Mouse (Mus musculus) frontal cortex, postnatal 14 days (tissue): ENCODE data around the gene D230025D16Rik.

Experiments
- DNase-seq, 2 experiments: peaks; one replicate each; pipeline ENCODE4 v3.0.0; 2022; ENCODE audit warnings: low spot score in 2 of 2

D230025D16Rik gene

DNA sequence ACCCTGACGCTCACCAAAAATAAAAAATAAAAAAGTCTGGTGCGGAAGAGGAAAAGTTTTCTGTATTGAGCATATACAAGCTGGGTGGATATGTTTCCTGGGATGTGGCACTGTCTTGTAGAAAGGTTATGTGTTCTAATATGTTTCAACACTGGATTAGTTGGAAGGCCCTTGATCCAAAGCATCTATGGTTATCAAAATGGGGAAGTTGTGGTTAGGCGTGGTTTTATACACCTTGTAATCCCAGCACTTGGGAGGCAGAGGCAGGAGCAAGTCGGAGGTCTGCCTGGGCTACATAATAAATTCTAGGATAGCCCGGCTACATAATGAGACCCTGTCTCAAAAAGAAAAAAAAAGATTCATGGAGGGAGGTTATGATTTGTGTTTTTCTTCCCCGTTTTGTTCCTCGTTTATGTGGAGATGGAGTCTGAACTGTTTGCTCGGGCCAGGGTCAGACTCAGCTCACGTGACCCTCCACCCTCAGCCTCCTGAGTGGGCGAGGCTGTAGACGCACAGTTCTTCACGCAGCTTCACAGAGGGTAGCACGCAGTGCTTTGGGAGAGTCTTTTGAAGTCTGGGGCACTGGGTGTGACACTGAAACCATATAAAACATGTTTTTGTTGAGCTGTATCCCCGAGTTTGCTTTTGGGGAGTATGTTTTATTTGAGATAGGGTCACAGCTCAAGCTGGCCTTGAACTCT is 12.6 kb downstream of the D230025D16Rik start:
- no peak for DNase-seq

DNA sequence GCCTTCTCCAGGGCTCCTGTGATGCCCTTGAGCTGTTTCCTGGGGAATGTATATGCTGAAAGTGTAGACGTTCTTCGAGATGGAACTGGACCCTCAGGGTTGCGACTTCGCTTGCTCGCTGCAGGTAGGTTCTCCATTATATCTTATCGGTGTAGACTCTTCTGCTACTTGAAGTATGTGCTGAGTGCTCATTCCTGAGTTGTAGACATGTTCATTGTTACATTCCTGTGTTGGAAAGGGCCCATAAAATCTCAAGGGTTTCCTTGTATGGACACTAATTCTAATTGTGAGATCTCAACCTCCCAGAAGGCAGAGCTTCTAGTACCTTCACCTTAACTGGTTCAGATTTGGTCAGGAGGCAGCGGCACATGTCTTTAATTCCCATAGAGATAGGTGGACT is 16.1 kb downstream of the D230025D16Rik start:
- no peak for DNase-seq

DNA sequence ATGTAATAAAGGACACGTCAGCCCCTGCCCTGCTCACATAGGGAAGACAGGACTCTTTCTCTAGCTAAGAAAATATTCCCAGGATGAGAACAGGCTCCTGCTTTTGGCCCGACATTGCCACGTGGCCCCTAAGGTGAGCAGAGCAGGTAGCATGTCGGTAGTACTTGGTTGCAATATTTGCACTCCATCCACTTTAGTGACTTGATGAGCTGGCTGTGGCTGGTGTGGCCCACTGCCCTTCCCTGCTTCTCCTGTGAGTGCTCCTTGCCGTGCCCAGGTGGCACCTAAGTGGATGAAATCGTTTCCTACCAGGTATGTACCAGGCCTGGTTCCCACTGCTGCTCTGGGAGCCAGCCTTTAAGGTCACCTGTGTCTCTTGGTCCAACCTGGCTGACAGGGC is 27.0 kb downstream of the D230025D16Rik start:
- DNase-seq = no peak

DNA sequence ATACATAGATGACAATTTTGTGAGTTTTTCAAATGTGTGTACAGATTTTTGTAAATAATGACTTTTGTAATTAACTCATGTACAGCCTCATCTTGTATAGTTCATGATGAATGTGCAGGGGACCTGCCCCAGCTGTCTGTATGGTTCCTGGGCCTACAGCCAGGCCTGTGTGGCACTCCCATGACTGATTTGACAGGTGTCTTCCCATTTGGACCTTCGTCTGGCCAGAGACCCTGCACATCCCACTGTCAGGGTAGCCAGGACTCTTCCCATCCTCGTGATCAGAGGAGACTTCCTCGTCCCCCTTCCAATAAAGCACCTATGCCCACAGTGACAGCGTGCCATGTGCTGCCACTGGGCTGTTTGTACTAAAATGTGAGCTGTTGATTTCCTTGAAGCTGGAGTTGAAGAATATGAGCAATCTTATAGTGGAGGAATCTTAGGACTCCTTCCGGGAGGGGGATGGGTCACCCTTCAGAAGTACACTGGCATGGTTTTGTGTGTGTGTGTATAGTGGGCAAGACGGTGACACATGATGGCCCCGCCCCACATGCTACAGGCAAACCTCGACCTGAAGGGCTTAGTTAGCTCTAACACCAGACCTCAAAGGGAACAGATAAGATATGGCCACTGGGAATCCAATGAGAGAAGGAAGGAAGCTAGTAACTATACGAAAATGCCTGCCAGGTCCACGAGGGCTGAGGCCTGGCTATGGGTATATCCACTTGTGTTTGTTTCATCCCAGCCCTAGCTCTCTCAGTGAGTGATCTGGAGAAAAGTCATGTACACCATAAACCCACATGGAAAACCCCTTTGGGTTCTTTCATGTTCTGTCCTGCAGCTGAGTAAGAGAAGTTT is 28.0 kb downstream of the D230025D16Rik start:
- DNase-seq = no peak

DNA sequence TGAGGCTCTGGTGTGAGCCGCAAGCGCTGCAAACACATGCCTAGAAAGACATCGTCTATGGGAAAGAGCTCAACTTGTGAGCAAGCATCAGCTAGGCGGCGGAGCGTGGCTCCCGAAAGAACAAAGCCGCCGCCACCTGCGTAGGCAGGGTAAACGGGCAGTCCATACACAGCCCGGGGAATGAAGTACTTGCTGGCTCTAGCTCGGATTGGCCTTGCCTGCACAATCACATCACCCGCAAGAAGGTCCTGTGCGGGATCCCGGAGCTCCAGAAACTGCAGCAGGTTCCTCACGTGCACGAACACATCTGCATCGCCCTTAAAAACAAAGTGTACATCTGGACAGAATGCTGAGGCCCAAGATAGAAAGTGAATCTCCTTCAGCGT is 28.8 kb downstream of the D230025D16Rik start:
- DNase-seq = no peak

DNA sequence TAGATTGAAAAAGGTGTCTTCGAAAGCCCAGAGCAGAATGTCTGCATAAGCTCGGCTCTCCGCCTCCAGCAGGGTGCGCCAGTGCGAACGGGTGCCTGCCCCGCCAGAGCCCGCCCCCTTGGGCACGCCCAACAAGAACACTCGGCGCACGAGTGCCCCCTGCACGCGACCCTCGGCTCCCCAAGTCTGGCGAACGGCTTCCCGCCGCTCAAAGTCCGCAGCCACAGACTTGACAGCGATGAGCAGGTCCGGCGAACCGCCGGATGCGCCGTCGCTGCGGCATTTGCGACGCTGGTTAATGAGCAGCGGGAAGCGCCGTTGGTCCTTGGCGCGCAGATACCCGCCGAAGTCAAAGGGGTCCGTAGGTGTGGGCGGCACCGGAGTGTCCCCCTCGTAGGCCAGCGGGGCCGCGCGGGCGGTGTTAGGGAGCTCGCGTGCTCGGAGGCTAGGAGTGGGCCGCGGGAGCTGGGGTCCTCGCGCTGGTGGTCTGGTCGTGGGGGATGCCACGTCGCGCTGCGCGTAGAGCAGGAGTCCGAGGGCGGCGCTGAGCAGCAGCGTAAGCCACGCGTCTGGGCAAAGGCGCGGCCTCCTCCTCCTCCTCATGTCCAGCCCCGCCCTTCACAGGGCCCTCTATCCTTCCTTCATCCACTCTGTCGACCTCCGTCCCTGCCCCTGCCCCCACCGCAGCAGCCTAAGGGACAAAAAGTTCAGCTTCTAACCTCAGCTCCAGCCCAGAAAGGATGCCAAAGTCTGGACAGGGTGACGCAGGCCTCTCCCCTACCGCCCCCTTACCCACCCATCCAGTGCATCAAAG is 29.4 kb downstream of the D230025D16Rik start:
- DNase-seq = peak; percentile 77 to 82

DNA sequence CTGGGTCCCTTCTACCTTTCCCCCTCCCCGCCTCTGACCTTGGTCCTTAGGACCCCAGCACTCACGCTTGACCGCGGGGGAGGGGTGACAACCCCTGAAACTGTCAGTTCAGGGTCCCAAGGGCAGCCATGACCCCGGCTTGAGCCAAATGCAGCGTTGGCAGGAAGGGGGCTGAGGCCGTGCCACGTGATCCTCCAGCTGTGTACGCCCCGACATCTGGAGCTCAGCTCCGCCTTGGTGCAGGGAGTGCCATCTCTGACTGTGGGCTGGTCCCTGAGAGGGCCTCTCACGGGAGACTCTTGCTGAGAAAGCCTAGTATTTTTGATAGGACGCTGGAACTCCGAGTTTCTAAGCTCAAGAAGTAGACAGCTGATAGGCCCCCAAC is 30.0 kb downstream of the D230025D16Rik start, which contains the start of gene B3gnt9:
Gene B3gnt9 (minus strand): TSS at position 188 of the 385 bp plus-strand sequence.
- DNase-seq = no peak

DNA sequence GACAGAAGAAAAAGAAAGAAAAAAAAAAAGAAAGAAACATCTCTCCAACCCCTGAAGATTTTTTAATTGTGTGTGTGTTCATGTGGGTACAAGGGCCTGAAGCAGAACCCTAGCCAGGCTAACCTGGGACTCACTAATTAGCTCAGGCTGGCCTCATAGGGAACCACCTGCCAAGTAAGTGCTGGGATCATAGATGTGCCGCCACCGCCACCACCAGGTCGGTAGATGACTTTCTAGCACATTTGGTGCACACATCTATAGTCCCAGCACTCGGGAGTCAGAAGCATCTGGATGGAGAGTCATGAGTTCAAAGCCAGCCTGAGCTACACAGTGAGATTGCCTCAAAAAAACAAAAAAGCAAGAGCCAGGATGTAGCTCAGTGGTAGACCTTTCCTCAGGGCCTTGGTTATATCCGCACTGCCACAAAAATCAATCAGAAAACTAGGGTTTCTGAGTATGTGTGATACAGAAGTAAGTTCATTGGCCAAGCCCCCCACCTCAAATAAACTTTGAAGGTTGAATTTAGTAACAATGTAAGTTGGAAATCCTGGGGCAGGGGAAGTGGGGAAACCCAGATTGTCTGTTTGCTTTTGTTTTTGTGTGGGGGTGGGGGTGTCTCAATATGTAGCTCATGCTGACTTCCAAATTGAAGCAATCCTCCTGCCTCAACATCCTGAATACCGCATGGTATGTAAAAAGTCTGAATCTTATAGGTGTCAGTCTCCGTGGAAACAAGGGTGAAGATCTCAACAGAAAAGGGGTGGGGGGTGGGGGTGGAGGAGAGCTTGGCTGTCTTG is 32.6 kb downstream of the D230025D16Rik start:
- DNase-seq = no peak

DNA sequence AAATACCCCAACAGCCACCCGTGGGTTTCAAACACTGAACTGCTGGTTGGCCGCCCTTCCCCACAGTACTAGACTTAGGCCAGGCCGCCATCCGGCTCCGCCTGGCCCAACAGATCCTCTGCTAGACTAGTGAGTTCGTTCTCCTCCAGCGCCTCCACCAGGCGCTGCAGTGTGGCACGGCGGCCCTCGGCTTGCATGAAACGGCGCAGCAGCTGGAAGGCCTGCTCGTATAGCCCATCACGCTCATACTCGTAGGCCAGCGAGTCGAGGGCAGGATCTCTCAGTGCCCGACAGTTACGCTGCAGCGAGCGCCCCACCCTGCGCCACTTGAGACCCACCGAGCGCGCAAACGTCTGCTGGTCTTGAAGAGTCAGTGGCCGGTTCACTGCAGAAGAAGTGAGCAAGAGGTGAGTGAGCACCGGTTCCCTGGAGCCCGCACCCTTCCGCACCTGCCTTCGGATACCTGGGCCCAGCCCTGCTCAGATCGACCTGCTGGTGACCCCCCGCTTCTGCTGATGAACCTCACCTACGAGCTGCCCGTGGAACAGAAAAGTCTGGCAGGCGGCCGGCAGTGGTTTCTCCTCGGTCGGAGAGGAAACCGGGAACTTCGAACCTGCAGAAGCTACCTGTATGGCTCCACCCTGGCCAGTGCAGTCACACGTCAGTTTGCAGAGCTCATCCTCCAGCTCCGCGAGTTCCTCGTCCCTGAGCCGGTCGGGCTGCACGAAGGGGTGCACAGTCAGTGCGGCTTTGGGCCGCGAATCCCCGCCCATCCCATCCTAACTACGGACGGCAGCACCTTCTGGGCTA is 34.2 kb downstream of the D230025D16Rik start:
- peak in 1 of 2 experiments; percentile 39 for DNase-seq

DNA sequence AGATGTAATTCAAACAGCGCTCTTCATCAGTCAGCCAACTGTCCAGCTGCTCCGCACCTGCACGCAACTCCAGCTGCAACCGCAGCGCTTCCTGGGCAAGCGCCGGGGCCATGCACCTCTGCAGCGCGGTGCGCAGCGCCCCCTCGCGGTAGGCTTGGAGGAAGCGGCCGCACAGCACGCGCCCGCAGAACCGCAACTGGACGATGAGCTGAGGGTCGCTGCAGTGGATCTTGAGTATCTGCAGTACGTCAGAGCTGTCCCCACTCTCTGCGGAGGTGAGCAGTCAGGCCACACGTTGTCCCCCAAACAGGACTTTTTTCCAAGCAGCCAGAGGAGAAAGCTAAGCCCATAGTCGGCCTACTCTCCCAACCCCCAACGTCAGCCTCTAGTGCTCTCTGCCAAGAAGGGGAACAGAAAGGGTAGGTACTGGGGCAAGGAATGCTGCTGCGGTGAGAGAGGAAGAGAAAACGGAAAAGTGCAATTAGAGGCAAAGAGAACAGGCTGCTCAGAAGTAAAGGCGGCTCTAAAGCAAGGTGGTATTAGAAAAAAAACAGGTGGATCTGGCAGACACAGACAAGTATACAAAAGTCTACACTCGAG is 34.9 kb downstream of the D230025D16Rik start:
- DNase-seq = peak in 1 of 2 experiments; percentile 56

DNA sequence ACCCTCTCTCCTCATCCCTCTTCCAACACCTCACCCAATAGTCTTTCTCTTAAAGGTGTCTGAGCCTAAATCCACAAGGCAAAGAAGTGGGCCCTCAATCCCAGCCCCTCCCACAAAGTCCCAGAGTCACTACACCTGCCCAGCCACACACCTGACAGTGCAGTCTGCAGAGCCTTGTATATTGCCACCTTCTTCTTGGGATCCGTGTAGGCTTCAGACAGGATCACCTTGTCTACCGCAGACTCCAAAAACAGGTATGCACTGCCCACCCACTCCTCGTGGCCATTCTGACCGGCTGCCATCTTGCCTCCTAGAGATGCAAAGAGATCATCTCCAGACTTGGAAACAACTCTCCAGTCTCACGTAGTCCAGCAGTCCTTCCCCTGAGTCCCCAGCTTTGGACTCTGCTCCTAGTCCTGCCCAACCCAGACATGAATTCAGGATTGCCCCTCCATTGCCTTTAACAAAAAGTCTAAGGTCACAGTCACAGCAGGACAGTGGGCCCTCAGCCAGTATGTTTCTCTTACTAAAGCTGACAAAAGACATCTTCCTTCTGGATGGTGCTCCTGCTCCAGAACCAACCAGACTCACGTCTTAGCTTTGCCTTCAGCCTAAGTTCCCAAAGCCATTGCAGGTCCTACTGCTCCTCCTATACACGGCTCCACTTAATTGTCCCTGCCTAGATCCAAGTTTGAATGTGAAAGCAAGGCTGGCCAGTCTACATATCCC is 35.6 kb downstream of the D230025D16Rik start:
- DNase-seq = no peak

DNA sequence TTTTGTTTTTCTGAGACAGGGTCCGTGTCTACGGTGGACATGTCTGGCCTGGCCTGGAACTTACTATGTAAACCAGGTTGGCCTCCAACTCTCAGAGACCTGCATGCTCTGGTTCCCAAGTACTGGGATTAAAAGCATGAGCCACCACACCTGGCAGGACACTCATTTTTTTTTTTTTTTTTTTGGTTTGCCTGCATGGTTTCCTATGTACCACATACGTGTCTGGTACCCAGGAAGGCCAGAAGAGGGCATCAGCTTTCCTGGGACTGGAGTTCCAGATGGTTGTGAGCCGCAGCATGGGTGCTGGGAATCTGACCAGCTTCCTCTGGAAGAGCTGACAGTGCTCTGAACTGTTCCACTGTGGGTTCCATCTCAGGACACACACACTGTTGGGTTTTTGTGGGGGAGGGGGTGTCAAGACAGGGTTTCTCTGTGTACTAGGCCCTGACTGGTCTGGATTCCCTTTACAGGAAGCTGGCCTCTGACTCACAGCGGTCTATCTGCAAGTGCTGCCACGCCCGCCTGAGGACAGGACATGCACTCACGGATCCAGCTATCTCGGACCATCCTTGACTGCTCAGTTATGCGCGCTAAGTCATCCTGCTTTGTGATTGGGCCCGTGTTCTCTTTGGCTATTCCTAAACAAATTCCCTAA is 36.5 kb downstream of the D230025D16Rik start:
- no peak for DNase-seq

DNA sequence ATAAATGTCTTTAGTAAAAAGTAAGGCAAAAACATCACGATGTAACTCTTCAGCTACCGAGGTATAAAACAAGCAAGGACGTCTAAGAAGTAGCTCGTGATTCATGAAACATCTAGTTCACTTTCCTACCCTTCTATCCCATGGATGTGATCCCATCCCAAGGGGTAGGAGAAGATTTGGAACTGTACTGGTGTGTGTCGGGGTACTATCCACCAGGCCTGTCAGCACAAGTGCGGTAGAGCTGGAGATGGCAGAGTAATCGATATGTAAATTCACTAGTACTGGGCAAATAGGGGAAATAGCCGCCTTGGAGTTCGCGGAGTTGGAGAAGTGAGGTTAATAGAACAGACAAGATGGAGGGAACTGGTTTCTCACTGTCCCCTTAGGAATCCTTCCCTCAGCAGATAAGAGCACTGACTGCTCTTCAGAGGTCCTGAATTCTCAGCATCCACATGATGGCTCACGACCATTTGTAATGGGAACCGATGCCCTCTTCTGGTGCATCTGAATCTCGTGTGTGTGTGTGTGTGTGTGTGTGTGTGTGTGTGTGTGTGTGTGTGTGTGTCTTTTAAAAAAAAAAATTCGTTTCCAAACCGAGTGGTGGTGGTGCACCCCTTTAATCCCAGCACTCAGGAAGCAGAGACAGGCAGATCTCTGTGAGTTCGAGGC is 38.4 kb downstream of the D230025D16Rik start:
- DNase-seq = no peak

DNA sequence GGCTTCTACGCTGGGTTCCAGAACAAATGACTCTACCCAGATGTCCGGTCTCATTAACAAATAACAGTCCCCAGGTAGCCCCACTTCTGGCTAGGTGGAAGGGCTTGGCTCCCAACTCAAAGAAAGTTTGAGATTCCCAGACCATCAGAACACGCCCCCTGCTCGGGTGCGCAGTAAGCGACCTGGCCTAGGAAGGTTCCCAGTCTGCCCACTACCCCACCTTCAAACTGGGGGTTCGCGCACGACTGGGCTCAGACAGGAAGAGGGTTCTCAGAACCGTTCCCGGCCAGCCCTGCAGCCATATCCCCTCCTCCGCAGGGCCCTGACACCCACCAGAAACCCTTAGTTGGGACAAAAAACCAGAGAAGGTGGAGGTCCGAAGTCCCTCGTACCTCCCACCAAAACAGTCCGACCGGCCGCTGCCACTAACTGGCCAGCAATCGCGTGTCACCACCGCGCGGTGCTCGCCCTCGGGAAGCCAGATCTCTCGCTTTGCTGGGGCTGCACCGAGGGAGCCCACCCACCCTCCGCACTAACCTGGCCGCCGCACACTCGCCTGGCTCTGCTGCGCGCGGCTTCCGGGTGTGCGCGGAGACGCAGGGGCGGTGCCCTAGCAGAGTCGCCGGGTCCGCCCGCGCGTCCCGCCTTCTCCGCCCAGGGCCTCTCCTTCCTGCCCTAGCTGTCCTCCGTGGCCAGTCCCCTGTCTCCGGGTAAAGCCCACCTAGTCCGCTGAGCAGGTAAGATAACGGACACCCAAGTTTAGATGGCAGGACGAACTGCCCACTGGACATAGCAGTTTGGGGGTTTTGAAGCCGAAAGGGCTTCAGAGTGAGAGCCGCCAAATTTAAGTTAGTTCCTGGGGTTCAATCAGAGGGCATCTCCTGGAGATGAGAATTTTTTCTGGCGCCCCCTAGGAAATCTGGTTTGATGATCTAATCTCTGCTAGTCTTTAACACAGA is 39.4 kb downstream of the D230025D16Rik start, which contains the start of the genes Tradd and Fbxl8:
Gene Tradd (minus strand): TSS at position 586 of the 959 bp plus-strand sequence.
Gene Fbxl8 (plus strand): TSS at position 625 of the 959 bp plus-strand sequence.
- no peak for DNase-seq

DNA sequence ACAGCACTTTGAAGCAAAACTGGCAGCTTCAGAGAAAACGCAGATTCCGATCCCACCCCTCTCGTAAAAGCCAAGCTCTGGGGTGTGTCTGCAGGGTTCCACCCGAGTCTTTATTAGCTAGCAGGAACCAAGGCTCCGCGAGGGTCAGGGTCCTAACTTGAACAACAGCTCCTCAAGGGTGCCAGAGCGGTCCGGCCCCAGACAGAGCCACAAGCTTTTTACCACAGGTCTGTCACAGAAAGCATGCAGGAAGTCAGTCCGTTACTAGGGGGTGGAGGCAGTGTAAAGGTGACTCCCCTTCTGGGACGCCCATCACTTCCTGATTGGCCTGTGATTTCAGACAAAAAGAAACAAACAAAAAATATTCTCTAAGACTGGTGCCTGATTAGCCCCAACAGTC is 40.2 kb downstream of the D230025D16Rik start:
- no peak for DNase-seq

DNA sequence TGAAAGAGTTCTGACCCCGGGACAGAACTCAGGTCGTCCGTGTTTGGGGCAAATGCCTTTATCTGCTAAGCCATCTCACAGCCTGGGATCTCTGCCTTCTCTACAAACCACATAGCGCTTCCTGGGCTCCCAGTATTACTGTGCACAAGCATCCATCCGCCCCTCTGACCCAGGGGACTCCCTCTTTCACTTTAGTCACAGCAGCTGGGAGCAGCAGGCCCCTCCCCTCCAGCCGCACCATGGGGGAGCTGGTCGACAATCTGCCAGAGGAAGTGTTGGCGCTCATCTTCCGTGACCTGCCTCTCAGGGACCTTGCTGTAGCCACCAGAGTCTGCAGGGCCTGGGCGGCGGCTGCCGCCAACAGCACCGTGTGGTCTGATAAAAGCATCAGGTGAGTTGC is 41.8 kb downstream of the D230025D16Rik start:
- DNase-seq = no peak
